Mouse (Mus musculus) myocyte (in vitro differentiated cells): ENCODE data around the gene Efna1.

Source experiments
- CEBPB ChIP-seq: IDR thresholded peaks from 2 replicates; pipeline ENCODE4 v1.6.1; 2011; ENCODE audit warnings: mild to moderate bottlenecking, moderate library complexity; ENCODE audit not compliant: poor library complexity, insufficient read depth, severe bottlenecking
- E2F4 ChIP-seq: IDR thresholded peaks from one replicate; pipeline ENCODE4 v1.6.1; 2011; ENCODE audit warnings: mild to moderate bottlenecking, control low read depth, moderate library complexity; ENCODE audit not compliant: insufficient read depth
- POLR2A ChIP-seq: IDR thresholded peaks from one replicate; pipeline ENCODE4 v1.6.1; 2011; ENCODE audit warnings: low read depth, mild to moderate bottlenecking, control low read depth, moderate library complexity; ENCODE audit not compliant: insufficient read length
- POLR2AphosphoS2 ChIP-seq: IDR thresholded peaks from one replicate; pipeline ENCODE4 v1.6.1; 2011; ENCODE audit warnings: low read depth, control low read depth; ENCODE audit not compliant: insufficient read length
- SRF ChIP-seq: IDR thresholded peaks from one replicate; pipeline ENCODE4 v1.6.1; 2011; ENCODE audit warnings: low read depth; ENCODE audit not compliant: control insufficient read depth, insufficient read length

DNA sequence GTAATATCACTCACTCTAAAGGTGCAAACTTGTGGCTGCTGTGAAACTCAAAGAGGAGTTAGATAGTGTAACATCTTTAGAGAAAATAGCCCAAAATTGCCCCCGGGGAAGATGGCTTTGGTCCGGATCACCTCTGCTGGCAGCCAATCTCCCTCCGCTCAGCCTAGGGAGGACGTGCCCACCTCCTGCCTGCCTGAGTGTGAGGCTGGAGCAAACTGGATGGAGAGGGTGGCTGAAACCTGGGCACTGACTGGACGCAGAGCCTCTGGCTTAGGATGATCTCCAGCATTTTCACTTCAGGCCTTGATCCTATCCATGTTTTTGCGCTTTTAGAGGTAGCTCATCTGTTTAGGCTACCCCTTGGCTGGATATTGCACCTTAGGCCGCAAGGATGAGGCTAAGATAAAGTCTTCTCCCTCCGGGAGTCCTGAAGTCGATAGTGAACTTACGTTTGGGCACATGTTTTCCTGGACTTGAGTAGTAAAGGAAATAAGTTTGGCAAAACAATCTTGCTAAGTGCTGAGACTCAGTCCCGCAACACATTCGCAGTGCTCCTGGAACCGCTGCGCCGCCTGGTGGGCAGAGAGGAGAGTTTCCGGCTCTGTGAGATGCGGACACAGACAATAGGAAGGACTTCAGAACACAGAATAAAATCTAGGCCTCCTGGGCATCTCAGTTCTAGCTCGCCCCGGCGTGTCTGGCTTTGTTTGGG lies 793 bp upstream of the Efna1 start:
- no peak for TF ChIP-seq POLR2A
- no peak for TF ChIP-seq POLR2AphosphoS2
- no peak for TF ChIP-seq E2F4
- TF ChIP-seq SRF = no peak
- TF ChIP-seq CEBPB = no peak
